Mouse (Mus musculus) C2C12 (cell line): ENCODE measurements around the gene Ccdc30. TPM values are rescaled to one million over a fixed set of nuclear protein-coding genes. Genes with fewer than 3 reads are reported as not detected.

Source experiments
- H3K27me3 ChIP-seq: one replicate; pipeline ENCODE4 v1.6.1; 2011; ENCODE audit not compliant: control insufficient read depth, insufficient read depth, insufficient read length
- H3K36me3 ChIP-seq: one replicate; pipeline ENCODE4 v1.6.1; 2011; ENCODE audit not compliant: control insufficient read depth, insufficient read depth
- H3K4me3 ChIP-seq: one replicate; pipeline ENCODE4 v1.5.1; 2011; ENCODE audit warnings: mild to moderate bottlenecking, control low read depth; ENCODE audit not compliant: poor library complexity, insufficient read depth, severe bottlenecking
- H3K79me2 ChIP-seq: one replicate; pipeline ENCODE4 v1.6.1; 2011; ENCODE audit not compliant: control insufficient read depth, insufficient read depth
- H3K79me3 ChIP-seq: one replicate; pipeline ENCODE4 v1.6.1; 2011; ENCODE audit warnings: low read depth, control low read depth
- H3ac ChIP-seq: one replicate; pipeline ENCODE3; 2011; ENCODE audit warnings: low read depth; ENCODE audit not compliant: control insufficient read depth, insufficient read length
- CEBPB ChIP-seq: IDR thresholded peaks from one replicate; pipeline ENCODE4 v1.6.1; 2011; ENCODE audit warnings: low read depth, mild to moderate bottlenecking, control low read depth, moderate library complexity
- CTCF ChIP-seq: IDR thresholded peaks from one replicate; pipeline ENCODE4 v1.5.1; 2011; ENCODE audit not compliant: control insufficient read depth, insufficient read depth, insufficient read length
- FOSL1 ChIP-seq: IDR thresholded peaks from one replicate; pipeline ENCODE4 v1.8.0; 2011; ENCODE audit warnings: mild to moderate bottlenecking, low read length; ENCODE audit not compliant: poor library complexity, insufficient read depth, severe bottlenecking
- MAX ChIP-seq: IDR thresholded peaks from one replicate; pipeline ENCODE4 v1.6.1; 2011; ENCODE audit warnings: mild to moderate bottlenecking, control low read depth
- MYOD1 ChIP-seq: IDR thresholded peaks from one replicate; pipeline ENCODE4 v1.6.1; 2011; ENCODE audit warnings: low read depth; ENCODE audit not compliant: control insufficient read depth, insufficient read length
- MYOG ChIP-seq: IDR thresholded peaks from one replicate; pipeline ENCODE4 v1.6.1; 2011; ENCODE audit not compliant: control insufficient read depth, insufficient read length; ENCODE audit errors: extremely low read depth
- USF1 ChIP-seq: IDR thresholded peaks from one replicate; pipeline ENCODE4 v1.6.1; 2011; ENCODE audit warnings: low read depth, mild to moderate bottlenecking, control low read depth, moderate library complexity
- polyA plus RNA-seq: library from polyadenylated mRNA; unstranded; fragments of >200 nt; fragmentation: generic; extraction: Trizol; gene quantifications from one replicate; pipeline ENCODE4 v1.2.1, GENCODE M21; 2012; ENCODE audit warnings: missing spikeins

Gene Ccdc30
- polyA plus RNA-seq, 1 experiment, result 0.22 TPM

DNA sequence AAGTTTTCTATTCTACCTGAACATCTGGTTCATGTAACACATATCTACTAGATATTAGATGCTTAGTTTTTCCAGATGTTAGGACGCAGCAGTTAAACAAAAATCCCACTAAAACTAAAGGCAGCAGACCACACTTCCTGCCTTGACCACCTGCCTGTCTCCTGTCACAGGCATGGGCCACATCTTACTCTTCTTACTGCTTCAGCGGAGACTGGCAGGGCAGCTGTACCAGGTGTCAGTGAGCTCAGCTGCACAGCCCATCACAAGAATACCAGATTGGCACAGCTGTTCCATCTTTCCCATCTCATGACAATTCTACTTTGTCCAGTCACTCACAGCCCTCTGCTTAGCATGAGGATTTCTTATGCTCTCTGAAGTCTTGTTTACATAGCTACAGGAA lies 118.0 kb downstream of the Ccdc30 start:
- H3K4me3 ChIP-seq, result no peak overlapping the region
- H3K27me3 ChIP-seq, result no peaks in the 10 kb centered on the region
- H3K36me3 ChIP-seq, result peaks cover 7% of the 10 kb centered on the region
- peaks cover 28% of the 10 kb centered on the region for H3K79me2 ChIP-seq
- peaks cover 16% of the 10 kb centered on the region for H3K79me3 ChIP-seq
- TF ChIP-seq MAX, result no peak
- TF ChIP-seq CTCF, result no peak
- no peak for TF ChIP-seq FOSL1
- TF ChIP-seq MYOD1, result no peak
- H3ac ChIP-seq, result no peak overlapping the region

DNA sequence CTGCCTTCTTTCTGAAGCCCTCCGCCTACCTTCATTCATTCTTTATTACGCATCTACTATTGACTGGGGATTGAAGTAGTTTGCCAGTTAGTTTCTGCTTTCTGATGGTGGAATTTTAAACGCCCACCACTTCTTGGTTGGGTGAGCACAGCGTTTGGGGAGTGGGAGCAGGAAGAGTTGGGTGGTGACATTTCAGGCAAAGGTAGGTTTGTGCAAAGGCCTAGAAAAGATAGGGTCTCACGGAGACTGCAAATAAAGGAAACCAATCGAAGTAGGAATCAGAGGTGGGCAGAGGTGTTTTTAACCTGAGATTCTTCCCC lies 120.2 kb downstream of the Ccdc30 start:
- Histone ChIP-seq H3ac (peak overlapping the region; percentile 72), H3K36me3 (peaks cover 28% of the 10 kb centered on the region), H3K4me3 (peak overlapping the region; percentile 76), H3K79me2 (peaks cover 51% of the 10 kb centered on the region), H3K79me3 (peaks cover 38% of the 10 kb centered on the region), H3K27me3 (no peaks in the 10 kb centered on the region)
- no peak for TF ChIP-seq FOSL1
- TF ChIP-seq MYOD1, result no peak
- TF ChIP-seq USF1, result no peak
- no peak for TF ChIP-seq MAX
- no peak for TF ChIP-seq CEBPB
- TF ChIP-seq CTCF, result no peak
- no peak for TF ChIP-seq MYOG

DNA sequence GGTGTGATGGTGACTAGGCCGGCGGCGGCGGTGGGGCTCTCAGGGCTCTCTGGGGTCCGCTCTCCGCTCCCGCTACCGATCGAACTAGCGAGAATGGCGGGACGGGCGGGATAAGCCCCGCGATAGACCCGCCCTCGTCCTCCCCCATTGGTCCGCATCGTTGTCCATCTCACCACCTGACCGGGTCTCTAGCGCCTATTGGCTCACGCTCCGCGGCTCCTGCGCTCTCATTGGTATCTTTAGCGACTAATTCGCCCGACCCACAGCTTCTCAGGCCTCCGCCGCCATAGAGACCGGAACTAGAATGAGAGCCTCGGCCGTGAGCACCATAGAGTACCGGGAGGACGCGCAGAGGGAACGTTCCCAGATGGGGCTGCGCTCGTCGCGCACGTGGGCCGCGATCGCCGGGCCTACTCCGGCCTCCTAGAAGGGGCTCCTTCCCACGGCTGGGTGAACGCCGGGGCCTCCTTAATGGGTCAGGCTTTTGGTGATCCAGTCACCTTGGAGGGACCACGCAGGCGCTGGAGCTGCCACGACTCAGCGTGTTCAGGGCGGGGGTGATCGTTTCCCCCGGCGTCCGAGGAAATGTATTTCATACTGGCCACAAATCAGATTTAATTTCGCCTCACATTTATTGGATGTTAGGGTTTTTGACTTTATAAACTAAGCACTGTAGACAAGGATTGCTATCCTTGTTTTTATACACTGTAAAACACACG lies 120.7 kb downstream of the Ccdc30 start, which contains the start of gene Ybx1:
Gene Ybx1 (minus strand): TSS at position 190 of the 719 bp plus-strand sequence.
- peak; percentile 91 for TF ChIP-seq USF1
- peak; percentile 90 for TF ChIP-seq MAX
- no peak for TF ChIP-seq CEBPB
- H3K79me2 ChIP-seq, result peaks cover 56% of the 10 kb centered on the region
- H3K4me3 ChIP-seq, result peak within 1 kb of the TSS; percentile 76
- peaks cover 33% of the 10 kb centered on the region for H3K36me3 ChIP-seq
- H3K27me3 ChIP-seq, result no peaks in the 10 kb centered on the region
- peak within 1 kb of the TSS; percentile 98 for H3ac ChIP-seq
- peaks cover 44% of the 10 kb centered on the region for H3K79me3 ChIP-seq

DNA sequence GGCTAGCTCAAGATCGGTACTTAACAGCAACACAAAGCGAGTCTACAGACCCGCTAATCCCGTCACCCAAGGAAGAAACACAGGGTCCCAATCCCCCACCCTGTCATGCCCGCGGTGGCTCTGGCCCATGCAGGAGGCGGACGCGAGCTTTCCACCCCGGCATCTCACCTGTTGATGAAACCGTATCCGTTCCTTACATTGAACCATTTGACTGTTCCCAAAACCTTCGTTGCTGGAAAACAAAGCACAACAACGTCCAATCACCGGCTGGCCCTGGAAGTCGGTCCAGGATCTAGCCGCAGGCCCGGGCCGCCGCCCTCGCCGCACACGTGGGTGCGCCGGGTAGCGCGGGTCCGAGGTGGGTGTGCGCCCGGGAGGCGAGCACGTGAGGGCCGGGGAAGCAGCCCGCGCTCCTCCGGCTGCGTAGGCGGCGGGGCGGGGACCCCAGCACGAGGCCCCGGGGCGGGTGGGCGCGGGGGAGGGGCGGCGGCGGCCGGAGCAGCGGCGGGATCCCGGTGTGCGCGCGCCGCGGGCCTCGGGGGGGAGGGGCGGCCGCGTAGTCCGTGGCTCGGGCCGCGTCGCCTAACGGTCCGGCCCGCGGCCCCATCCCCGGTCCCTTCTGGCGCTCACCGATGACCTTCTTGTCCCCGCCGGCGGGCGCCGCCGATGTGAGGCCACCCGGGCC lies 121.6 kb downstream of the Ccdc30 start:
- peak overlapping the region; percentile 98 for H3ac ChIP-seq

DNA sequence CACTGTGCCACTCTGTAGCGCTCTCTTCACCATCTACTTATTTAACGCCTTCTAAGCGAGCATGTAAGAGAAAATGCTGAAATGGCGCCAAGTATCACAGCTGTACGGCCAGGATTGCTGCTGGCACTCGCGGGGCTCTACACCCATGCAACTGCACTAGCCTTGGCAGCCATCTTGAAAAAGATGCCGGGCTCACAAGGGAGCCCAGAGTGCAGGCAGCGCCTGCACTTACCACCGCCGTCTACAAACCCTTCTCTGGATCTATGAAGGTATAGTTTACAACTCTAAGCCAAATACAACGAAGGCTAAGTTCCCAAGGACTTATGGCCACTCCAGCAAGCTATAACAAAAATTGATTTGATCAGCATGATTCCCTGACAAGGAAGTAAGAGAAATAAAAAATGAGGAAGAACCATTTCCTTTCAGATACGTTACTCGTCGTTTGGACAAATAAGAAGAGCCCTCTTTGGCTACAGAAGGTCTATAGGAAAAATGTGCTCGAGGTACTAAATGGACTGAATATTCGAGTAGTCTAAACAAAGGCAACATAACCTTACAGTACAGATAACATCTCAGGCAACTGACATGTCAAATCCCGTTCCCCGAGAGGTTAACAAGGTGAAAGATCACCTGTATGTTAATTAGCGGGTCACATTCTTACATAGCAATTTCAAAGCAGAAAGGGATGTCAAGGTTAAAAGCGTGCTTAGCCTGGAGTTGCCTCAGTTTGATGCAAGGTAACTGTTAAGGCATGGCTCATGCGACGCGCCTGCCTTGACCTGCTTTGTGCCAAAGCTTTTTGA lies 122.3 kb downstream of the Ccdc30 start:
- Histone ChIP-seq H3K79me3 (peaks cover 60% of the 10 kb centered on the region), H3K36me3 (peaks cover 47% of the 10 kb centered on the region)
- no peak for TF ChIP-seq CTCF
- TF ChIP-seq FOSL1, result no peak
- no peak for TF ChIP-seq USF1

More for the DNA sequence above, 121.6 kb downstream of the Ccdc30 start:
- peaks cover 52% of the 10 kb centered on the region for H3K79me3 ChIP-seq
- H3K27me3 ChIP-seq, result no peaks in the 10 kb centered on the region
- peak overlapping the region; percentile 76 for H3K4me3 ChIP-seq
- TF ChIP-seq MAX (peak; percentile 48), MYOD1 (no peak)
- peaks cover 64% of the 10 kb centered on the region for H3K79me2 ChIP-seq
- H3K36me3 ChIP-seq, result peaks cover 40% of the 10 kb centered on the region

DNA sequence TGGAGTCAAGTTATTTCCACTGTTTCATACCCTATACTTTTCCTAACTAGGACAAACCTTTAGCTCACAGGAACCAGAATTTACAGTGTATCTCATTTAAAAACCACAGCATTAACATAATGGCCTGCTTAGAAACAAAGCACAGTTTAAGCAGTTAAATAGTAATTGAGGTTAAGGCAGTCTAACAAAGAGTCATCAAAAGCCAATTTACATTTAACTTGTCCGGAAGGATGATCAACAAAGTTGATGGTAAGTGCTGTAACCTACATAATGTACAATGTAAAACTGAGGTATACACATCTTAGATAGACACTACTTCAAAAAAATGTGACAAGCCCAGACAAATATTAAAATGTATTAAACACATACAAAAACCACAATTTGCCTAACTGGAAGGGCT lies 123.4 kb downstream of the Ccdc30 start:
- peaks cover 70% of the 10 kb centered on the region for H3K79me3 ChIP-seq
- no peak overlapping the region for H3ac ChIP-seq
- peaks cover 82% of the 10 kb centered on the region for H3K79me2 ChIP-seq
- TF ChIP-seq FOSL1 (no peak), MYOD1 (no peak), CEBPB (no peak)
- peaks cover 58% of the 10 kb centered on the region for H3K36me3 ChIP-seq
- no peaks in the 10 kb centered on the region for H3K27me3 ChIP-seq
- peak overlapping the region; percentile 76 for H3K4me3 ChIP-seq

More for the DNA sequence above, 122.3 kb downstream of the Ccdc30 start:
- Histone ChIP-seq H3K27me3 (no peaks in the 10 kb centered on the region), H3ac (peak overlapping the region; percentile 98), H3K4me3 (peak overlapping the region; percentile 76), H3K79me2 (peaks cover 72% of the 10 kb centered on the region)
